Mouse (Mus musculus) small intestine, adult 2 months (tissue): ENCODE data around the gene Bves.

ENCODE experiments used
- CTCF ChIP-seq: fragments of 200-500 bp; IDR thresholded peaks from 2 replicates; pipeline ENCODE4 v1.5.1; 2012; ENCODE audit warnings: low read depth, mild to moderate bottlenecking, control low read depth, inconsistent platforms, low read length, moderate library complexity, mixed read lengths; ENCODE audit not compliant: insufficient replicate concordance, insufficient read length; ENCODE audit errors: extremely low read depth
- POLR2A ChIP-seq: fragments of 200-500 bp; IDR thresholded peaks from 2 replicates; pipeline ENCODE4 v1.6.1; 2012; ENCODE audit warnings: low read depth, mild to moderate bottlenecking, control low read depth, inconsistent platforms, low read length, moderate library complexity

DNA sequence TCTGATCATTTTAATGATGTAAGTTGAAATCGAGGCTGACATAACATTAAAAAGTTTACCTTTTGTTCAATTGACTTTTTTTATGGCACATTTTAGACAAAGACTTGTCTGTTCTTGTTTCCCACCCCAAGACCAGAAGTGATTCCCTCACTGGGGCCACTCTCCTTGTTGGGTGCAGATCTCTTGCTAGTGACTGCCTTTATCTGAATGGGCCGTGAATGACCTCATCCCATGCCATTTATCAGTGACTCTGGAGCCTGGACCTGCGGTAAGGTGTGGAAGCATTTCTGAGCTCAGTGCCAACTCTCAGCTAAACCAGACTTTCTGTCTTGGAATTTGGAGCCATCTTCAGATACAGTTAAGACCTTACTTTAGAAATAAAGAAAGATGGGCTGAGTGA lies 34.1 kb downstream of the Bves start:
- TF ChIP-seq CTCF (no peak), POLR2A (no peak)
